Mouse (Mus musculus) embryonic facial prominence, embryonic 12.5 days (tissue): Measurements from ENCODE around the gene Asxl2. TPM values are rescaled to one million over a fixed set of nuclear protein-coding genes. Genes with fewer than 3 reads are reported as not detected.
"Not testable (repeated sequence)": the region's sequence is repeated elsewhere in the genome, so short reads cannot be mapped to it uniquely, and the experiment has no call there.

ENCODE experiments used
- ATAC-seq: fragments of 200-750 bp; cut with Nextera tagmentation; 2 replicates; pipeline ENCODE4 v1.8.0; 2017; ENCODE audit not compliant: insufficient number of reproducible peaks, insufficient read depth, low FRiP score, low TSS enrichment
- H3K27ac ChIP-seq: fragments of 300-500 bp; sonication (generic); 2 replicates; pipeline ENCODE4 v1.5.1; 2016; ENCODE audit warnings: mild to moderate bottlenecking
- H3K27me3 ChIP-seq: fragments of 300-500 bp; sonication (generic); 2 replicates; pipeline ENCODE4 v1.6.1; 2016; ENCODE audit warnings: mild to moderate bottlenecking, moderate library complexity
- H3K36me3 ChIP-seq: fragments of 300-500 bp; sonication (generic); 2 replicates; pipeline ENCODE4 v1.6.1; 2016; ENCODE audit warnings: mild to moderate bottlenecking
- H3K4me1 ChIP-seq: fragments of 300-500 bp; sonication (generic); 2 replicates; pipeline ENCODE4 v1.6.1; 2016
- H3K4me2 ChIP-seq: fragments of 300-500 bp; sonication (generic); replicated peaks from 2 replicates; pipeline ENCODE4 v1.6.1; 2016; ENCODE audit warnings: mild to moderate bottlenecking, moderate library complexity
- H3K4me3 ChIP-seq: fragments of 300-500 bp; sonication (generic); 2 replicates; pipeline ENCODE4 v1.5.1; 2016; ENCODE audit warnings: mild to moderate bottlenecking
- H3K9ac ChIP-seq: fragments of 300-500 bp; sonication (generic); 2 replicates; pipeline ENCODE4 v1.6.1; 2016; ENCODE audit warnings: mild to moderate bottlenecking, moderate library complexity
- H3K9me3 ChIP-seq: fragments of 300-500 bp; sonication (generic); 2 replicates; pipeline ENCODE4 v1.6.1; 2016; ENCODE audit warnings: mild to moderate bottlenecking, moderate library complexity
- WGBS: fragments of 180-500 bp; shearing (Covaris S2); methylation state at CpG from one replicate; pipeline ENCODE4 v1.1.7; 2016; 5-methylcytosine and 5-hydroxymethylcytosine counted together
- polyA plus RNA-seq: library from polyadenylated mRNA; unstranded; fragments of >200 nt; fragmentation: Nextera tagmentation; extraction: Ambion mirVana; gene quantifications from 2 replicates; pipeline ENCODE4 v1.2.1, GENCODE M21; 2016

The Asxl2 gene
- polyA plus RNA-seq, 1 experiment from 2014 or later = 19.9 TPM

DNA sequence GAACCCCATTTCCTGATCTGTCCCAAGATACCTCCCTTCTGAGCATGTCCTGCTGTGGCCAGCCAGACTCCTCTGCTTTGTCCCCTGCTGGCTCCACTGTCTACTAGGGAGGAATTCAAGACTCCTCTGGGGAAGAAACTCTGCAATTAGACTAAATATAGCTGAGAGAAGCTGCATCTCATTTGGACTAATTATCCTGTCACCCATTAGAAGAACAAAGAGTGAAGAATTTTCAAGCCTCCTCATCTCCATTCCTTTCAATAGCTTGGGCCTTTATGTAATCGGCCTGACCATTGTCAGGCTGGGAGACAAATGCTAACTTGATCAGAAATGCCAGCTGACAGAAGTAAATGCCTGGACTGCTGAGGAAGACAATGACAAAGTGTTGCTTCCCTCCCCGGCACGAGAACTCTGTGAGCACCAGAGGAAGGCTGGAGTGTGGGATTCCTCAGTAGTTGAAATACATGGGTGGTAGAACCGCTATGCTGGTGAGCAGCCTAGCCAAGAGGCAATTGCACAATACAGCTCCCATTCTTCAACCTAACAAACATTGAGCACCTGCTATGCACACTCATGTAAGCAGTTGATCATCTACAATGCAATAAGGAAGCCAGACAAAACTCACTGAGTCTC lies 92.1 kb downstream of the Asxl2 start:
- ATAC-seq = no peak
- 49% methylated on average over 4 of the region's 4 CpGs for WGBS
- H3K4me1 ChIP-seq = no peaks in the 10 kb centered on the region
- H3K9ac ChIP-seq = no peak overlapping the region
- no peak overlapping the region for H3K4me3 ChIP-seq
- H3K36me3 ChIP-seq = no peaks in the 10 kb centered on the region
- H3K27me3 ChIP-seq = no peaks in the 10 kb centered on the region
- H3K9me3 ChIP-seq = no peaks in the 10 kb centered on the region
- no peak overlapping the region for H3K27ac ChIP-seq
- H3K4me2 ChIP-seq = no peak overlapping the region

GRCm38 (mm10) chr12:3521806-3522205 lies 95.1 kb downstream of the Asxl2 start:
- H3K27me3 ChIP-seq, H3K9me3 ChIP-seq, H3K9ac ChIP-seq, ATAC-seq, H3K4me2 ChIP-seq, H3K4me3 ChIP-seq, H3K27ac ChIP-seq, H3K36me3 ChIP-seq, H3K4me1 ChIP-seq: not testable (repeated sequence)
- WGBS = 90% methylated on average over 8 of the region's 8 CpGs

GRCm38 (mm10) chr12:3525536-3525935 lies 98.9 kb downstream of the Asxl2 start:
- 91% methylated on average over 5 of the region's 5 CpGs for WGBS
- H3K4me1 ChIP-seq = no peaks in the 10 kb centered on the region
- no peak overlapping the region for H3K4me2 ChIP-seq
- H3K9me3 ChIP-seq = no peaks in the 10 kb centered on the region
- no peaks in the 10 kb centered on the region for H3K36me3 ChIP-seq
- no peak overlapping the region for H3K9ac ChIP-seq
- H3K27ac ChIP-seq = no peak overlapping the region
- no peak overlapping the region for H3K4me3 ChIP-seq
- ATAC-seq = no peak
- no peaks in the 10 kb centered on the region for H3K27me3 ChIP-seq

- 93% methylated on average over 1 of the region's 1 CpGs for WGBS
- H3K4me1 ChIP-seq, H3K9ac ChIP-seq, ATAC-seq, H3K27ac ChIP-seq, H3K4me2 ChIP-seq, H3K27me3 ChIP-seq, H3K9me3 ChIP-seq, H3K36me3 ChIP-seq, H3K4me3 ChIP-seq: not testable (repeated sequence)
Observed at GRCm38 (mm10) chr12:3535446-3535845, 108.8 kb downstream of the Asxl2 start.

DNA sequence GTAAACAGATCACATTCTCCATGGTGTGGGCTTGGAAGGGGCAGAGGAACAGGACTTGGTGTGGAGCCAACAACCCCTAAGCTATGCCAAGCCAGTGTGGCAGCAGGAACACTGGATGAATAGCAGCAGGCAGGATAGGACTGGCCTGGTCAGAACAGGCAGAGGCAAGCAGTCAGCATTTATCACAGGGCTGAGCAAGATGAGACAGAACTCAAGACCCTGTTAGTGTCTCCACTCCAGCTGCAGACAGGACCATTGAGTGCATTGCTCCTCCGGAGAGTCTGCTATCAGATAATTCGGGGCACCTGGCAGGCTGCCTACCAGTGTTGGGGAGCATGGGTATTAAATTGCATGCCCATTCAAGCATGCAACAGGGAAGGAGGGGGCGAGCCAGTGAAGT lies 111.0 kb downstream of the Asxl2 start:
- no peak overlapping the region for H3K4me3 ChIP-seq
- peak; percentile 69 for ATAC-seq
- H3K4me1 ChIP-seq = no peaks in the 10 kb centered on the region
- H3K36me3 ChIP-seq = no peaks in the 10 kb centered on the region
- no peak overlapping the region for H3K9ac ChIP-seq
- H3K27me3 ChIP-seq = no peaks in the 10 kb centered on the region
- WGBS = 64% methylated on average over 3 of the region's 3 CpGs
- H3K27ac ChIP-seq = no peak overlapping the region
- no peaks in the 10 kb centered on the region for H3K9me3 ChIP-seq
- no peak overlapping the region for H3K4me2 ChIP-seq

- H3K9ac ChIP-seq = no peak overlapping the region
- no peak overlapping the region for H3K4me2 ChIP-seq
- no peaks in the 10 kb centered on the region for H3K36me3 ChIP-seq
- H3K27me3 ChIP-seq = no peaks in the 10 kb centered on the region
- WGBS = 86% methylated on average over 1 of the region's 1 CpGs
- ATAC-seq = no peak
- no peaks in the 10 kb centered on the region for H3K4me1 ChIP-seq
- no peak overlapping the region for H3K4me3 ChIP-seq
- no peaks in the 10 kb centered on the region for H3K9me3 ChIP-seq
- H3K27ac ChIP-seq = no peak overlapping the region
Observed at GRCm38 (mm10) chr12:3538036-3538435, 111.4 kb downstream of the Asxl2 start.

DNA sequence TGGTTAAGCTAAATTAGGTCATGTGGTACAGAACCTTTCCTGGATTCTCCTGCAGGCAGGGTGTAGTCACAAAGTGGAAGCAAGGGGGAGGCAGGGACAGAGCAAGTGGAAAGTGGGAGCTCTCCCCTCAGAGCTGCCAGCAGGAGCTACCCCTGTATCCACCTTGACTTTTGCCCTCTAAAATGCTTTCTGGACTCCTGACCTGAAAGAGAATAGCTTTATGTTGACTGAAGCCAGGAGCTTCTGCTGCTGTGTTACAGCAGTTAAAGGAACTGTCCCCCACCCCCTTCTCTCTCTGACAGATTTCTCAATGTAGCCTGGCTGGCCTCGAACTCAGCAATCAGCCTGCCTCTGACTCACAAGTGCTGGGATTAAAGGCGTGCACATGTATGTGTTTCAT lies 112.9 kb downstream of the Asxl2 start:
- Histone ChIP-seq H3K27me3 (no peaks in the 10 kb centered on the region), H3K4me3 (no peak overlapping the region), H3K27ac (no peak overlapping the region), H3K4me1 (no peaks in the 10 kb centered on the region), H3K4me2 (no peak overlapping the region), H3K9ac (no peak overlapping the region), H3K9me3 (no peaks in the 10 kb centered on the region), H3K36me3 (no peaks in the 10 kb centered on the region)
- ATAC-seq = no peak
- 74% methylated on average over 2 of the region's 2 CpGs for WGBS

DNA sequence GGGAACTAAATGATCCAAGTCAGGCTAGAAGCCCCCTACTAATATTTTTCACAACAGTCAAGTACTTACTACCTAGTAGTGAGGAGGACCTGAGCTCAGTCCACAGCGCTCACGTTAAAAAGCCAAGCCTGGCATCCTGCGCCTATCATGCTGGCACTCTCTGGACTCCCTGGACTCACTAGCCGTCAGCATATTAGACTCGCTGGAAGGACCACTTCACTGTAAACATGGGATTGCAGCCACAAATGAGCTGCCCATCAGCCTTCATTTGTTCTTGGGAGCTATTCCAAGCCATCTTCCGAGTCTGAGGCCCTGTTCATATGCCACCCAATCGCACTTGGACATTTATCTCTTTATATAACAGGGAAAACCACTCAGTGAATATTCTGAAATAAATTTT lies 114.2 kb downstream of the Asxl2 start:
- no peak for ATAC-seq
- Histone ChIP-seq H3K9me3 (no peaks in the 10 kb centered on the region), H3K4me2 (no peak overlapping the region), H3K27ac (no peak overlapping the region), H3K9ac (no peak overlapping the region), H3K4me1 (no peaks in the 10 kb centered on the region), H3K4me3 (no peak overlapping the region), H3K27me3 (no peaks in the 10 kb centered on the region), H3K36me3 (no peaks in the 10 kb centered on the region)
- WGBS = 92% methylated on average over 7 of the region's 7 CpGs

DNA sequence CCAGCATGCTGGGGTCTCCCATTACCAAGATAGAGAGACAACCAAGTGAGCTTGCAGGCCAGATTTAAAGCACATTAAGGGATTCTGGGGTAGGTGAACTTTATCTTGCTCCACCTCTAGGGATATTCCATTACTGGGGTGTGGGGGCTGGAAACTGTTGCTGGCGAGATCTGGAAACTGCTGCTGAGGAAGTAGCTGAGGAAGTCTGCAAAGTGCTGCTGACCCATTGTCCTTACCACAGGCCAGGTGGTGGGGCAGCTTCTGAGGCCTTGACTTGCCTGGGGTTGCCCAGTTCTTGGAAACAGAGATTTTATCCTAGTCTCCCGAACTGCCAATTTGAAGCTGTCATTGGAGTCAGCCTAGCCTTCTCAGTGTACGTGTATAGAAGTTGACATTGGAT lies 118.8 kb downstream of the Asxl2 start:
- no peak for ATAC-seq
- 74% methylated on average over 3 of the region's 3 CpGs for WGBS
- H3K4me1 ChIP-seq = peaks cover 12% of the 10 kb centered on the region; the same call in 1 of the 2 replicates

GRCm38 (mm10) chr12:3546121-3546658 lies 119.5 kb downstream of the Asxl2 start:
- no peaks in the 10 kb centered on the region for H3K36me3 ChIP-seq
- H3K4me3 ChIP-seq = no peak overlapping the region
- ATAC-seq = no peak
- 25% methylated on average over 4 of the region's 4 CpGs for WGBS
- H3K9me3 ChIP-seq = no peaks in the 10 kb centered on the region
- H3K4me2 ChIP-seq = no peak overlapping the region
- no peak overlapping the region for H3K27ac ChIP-seq
- H3K27me3 ChIP-seq = no peaks in the 10 kb centered on the region
- peaks cover 13% of the 10 kb centered on the region; the same call in 1 of the 2 replicates for H3K4me1 ChIP-seq
- no peak overlapping the region for H3K9ac ChIP-seq

More for the DNA sequence above, 118.8 kb downstream of the Asxl2 start:
- no peak overlapping the region for H3K9ac ChIP-seq
- H3K4me3 ChIP-seq = no peak overlapping the region
- no peaks in the 10 kb centered on the region for H3K36me3 ChIP-seq
- H3K4me2 ChIP-seq = no peak overlapping the region
- H3K27ac ChIP-seq = no peak overlapping the region
- H3K9me3 ChIP-seq = no peaks in the 10 kb centered on the region
- no peaks in the 10 kb centered on the region for H3K27me3 ChIP-seq

DNA sequence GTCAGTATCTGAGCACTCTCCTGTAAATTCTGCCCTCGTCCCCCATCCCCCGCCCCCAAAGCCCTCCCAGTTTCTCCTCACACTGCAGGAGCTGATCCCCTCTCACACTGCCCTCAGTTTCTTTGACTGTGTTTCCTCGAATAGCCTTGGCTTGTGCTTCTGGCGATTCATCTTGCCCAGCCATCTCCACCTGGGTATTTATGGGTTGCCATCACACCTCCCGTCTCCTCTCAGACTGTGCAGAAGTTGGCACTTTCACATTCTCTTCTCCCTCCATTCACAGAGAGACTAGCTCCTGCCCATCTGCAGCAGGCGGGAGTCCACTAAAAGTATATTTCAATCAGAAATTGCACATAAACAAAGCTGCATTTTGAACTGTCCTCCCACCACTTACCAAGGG lies 120.1 kb downstream of the Asxl2 start:
- no peak overlapping the region for H3K27ac ChIP-seq
- H3K9ac ChIP-seq = no peak overlapping the region
- WGBS = 35% methylated on average over 6 of the region's 6 CpGs
- no peak overlapping the region for H3K4me3 ChIP-seq
- no peaks in the 10 kb centered on the region for H3K9me3 ChIP-seq
- no peak overlapping the region for H3K4me2 ChIP-seq
- H3K4me1 ChIP-seq = peaks cover 13% of the 10 kb centered on the region; the same call in 1 of the 2 replicates
- no peak for ATAC-seq
- H3K27me3 ChIP-seq = no peaks in the 10 kb centered on the region
- H3K36me3 ChIP-seq = no peaks in the 10 kb centered on the region

- no peaks in the 10 kb centered on the region for H3K27me3 ChIP-seq
- no peak overlapping the region for H3K9ac ChIP-seq
- no peak overlapping the region for H3K27ac ChIP-seq
- WGBS = 47% methylated on average over 4 of the region's 4 CpGs
- peaks cover 13% of the 10 kb centered on the region; the same call in 1 of the 2 replicates for H3K4me1 ChIP-seq
- no peaks in the 10 kb centered on the region for H3K36me3 ChIP-seq
- no peak overlapping the region for H3K4me3 ChIP-seq
- H3K9me3 ChIP-seq = no peaks in the 10 kb centered on the region
- H3K4me2 ChIP-seq = no peak overlapping the region
- ATAC-seq = no peak
Observed at GRCm38 (mm10) chr12:3547506-3547905, 120.8 kb downstream of the Asxl2 start.
